Mouse (Mus musculus): ENCODE measurements around the gene Ang2. TPM values are rescaled to one million over a fixed set of nuclear protein-coding genes. Genes with fewer than 3 reads are reported as not detected.

The Ang2 gene
- not detected for total RNA-seq (2023)

GRCm38 (mm10) chr14:51199098-51200023, at the start of gene Ang2:
Gene Ang2 (minus strand): TSS chr14:51199148.

DNA sequence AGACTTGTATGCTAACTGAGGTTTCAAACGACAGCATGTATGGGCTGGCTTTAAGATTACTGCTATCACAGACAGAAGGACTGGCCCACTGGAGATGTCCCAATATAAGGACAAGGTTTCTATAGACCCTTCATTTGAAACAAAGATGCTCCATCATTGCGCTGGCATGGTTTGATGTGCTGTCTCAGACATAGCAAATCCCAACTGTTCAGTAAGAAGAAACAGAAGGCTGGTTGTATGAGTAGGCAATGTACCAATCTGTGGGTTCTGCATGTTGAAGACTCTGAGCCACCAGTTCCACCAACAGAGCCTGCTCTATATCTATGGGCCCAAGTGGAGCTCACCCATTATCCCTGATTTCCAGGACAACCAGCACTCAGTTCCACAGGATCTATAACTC, 4.2 kb upstream of the Ang2 start, which contains the start of gene Ear14:
Gene Ear14, plus strand, starts transcription at position 277 of the 400 bp plus-strand sequence.

GRCm38 (mm10) chr14:51161976-51162375, 37.0 kb downstream of the Ang2 start, which contains the start of gene Rnase2b:
Gene Rnase2b (plus strand): TSS chr14:51162260.

GRCm38 (mm10) chr14:51146685-51147084, 52.3 kb downstream of the Ang2 start, which contains the start of gene Rnase1:
Gene Rnase1 (minus strand): TSS chr14:51146785.

Other genes starting within 250 kb of the Ang2 start
- 1 to 10 TPM; 5.8 to 7.4 TPM for gene Pnp2, start 243.2 kb downstream of the Ang2 start, total RNA-seq (2023)
- under 1 TPM in 1 of 2 experiments, not detected in 1; 0.22 TPM for gene Rnase10, start 191.4 kb downstream of the Ang2 start, total RNA-seq (2023)
- not detected for gene Rnase9, start 157.3 kb downstream of the Ang2 start, total RNA-seq (2023)
- not detected for gene Rnase11, start 149.0 kb downstream of the Ang2 start, total RNA-seq (2023)
- 1 to 10 TPM; 1.0 to 2.2 TPM for gene Rnase12, start 141.5 kb downstream of the Ang2 start, total RNA-seq (2023)
- gene Olfr750, start 124.7 kb downstream of the Ang2 start, total RNA-seq (2023) = not detected
- gene Rnase4, start 108.1 kb downstream of the Ang2 start, total RNA-seq (2023) = 1 to 10 TPM; 6.5 to 7.8 TPM
- gene Ang, start 108.0 kb downstream of the Ang2 start, total RNA-seq (2023) = 1 to 10 TPM; 5.4 to 6.6 TPM
- not detected for gene Eddm3b, start 84.7 kb downstream of the Ang2 start, total RNA-seq (2023)
- 10 to 100 TPM; 32.8 to 50.5 TPM for gene Rnase6, start 75.2 kb downstream of the Ang2 start, total RNA-seq (2023)
- gene Rnase1, start 52.4 kb downstream of the Ang2 start, total RNA-seq (2023) = not detected
- gene Rnase2b, start 36.9 kb downstream of the Ang2 start, total RNA-seq (2023) = 1 to 10 TPM in 1 of 2 experiments, under 1 TPM in 1; 0.88 to 1.3 TPM
- gene Ear14, start 4.2 kb upstream of the Ang2 start, total RNA-seq (2023) = not detected
- 10 to 100 TPM; 38.2 to 59.1 TPM for gene Rnase2a, start 57.0 kb upstream of the Ang2 start, total RNA-seq (2023)
- not detected for gene Gm7247, start 162.6 kb upstream of the Ang2 start, total RNA-seq (2023)
- not detected for gene Vmn2r88, start 211.7 kb upstream of the Ang2 start, total RNA-seq (2023)

Data from neutrophil, adult 59 days (primary cell).